Mouse (Mus musculus): ENCODE measurements around the gene Manba. TPM values are rescaled to one million over a fixed set of nuclear protein-coding genes. Genes with fewer than 3 reads are reported as not detected.

The Manba gene
- total RNA-seq, 2 experiments from 2014 or later, result 26.0 to 30.2 TPM

- DNase-seq (ENCODE audit: low spot score in 2 of 2), result no peak
These were observed 93.8 kb downstream of the Manba start for GRCm38 (mm10) chr3:135579179-135579578.

- no peak for DNase-seq (ENCODE audit: low spot score in 2 of 2)
These were observed 95.2 kb downstream of the Manba start for GRCm38 (mm10) chr3:135580439-135581275.

- DNase-seq (ENCODE audit: low spot score in 2 of 2), result no peak
These were observed 96.3 kb downstream of the Manba start for GRCm38 (mm10) chr3:135581606-135582117.

- no peak for DNase-seq (ENCODE audit: low spot score in 2 of 2)
These were observed 96.8 kb downstream of the Manba start for GRCm38 (mm10) chr3:135582246-135582645.

GRCm38 (mm10) chr3:135585482-135585881 lies 100.1 kb downstream of the Manba start:
- no peak for DNase-seq (ENCODE audit: low spot score in 2 of 2)

- no peak for DNase-seq (ENCODE audit: low spot score in 2 of 2)
These were observed 100.6 kb downstream of the Manba start for GRCm38 (mm10) chr3:135586060-135586459.

- DNase-seq (ENCODE audit: low spot score in 2 of 2), result no peak
These were observed 101.1 kb downstream of the Manba start for GRCm38 (mm10) chr3:135586471-135586880.

- no peak for DNase-seq (ENCODE audit: low spot score in 2 of 2)
These were observed 105.1 kb downstream of the Manba start for GRCm38 (mm10) chr3:135590471-135590870.

GRCm38 (mm10) chr3:135591376-135591775 lies 106.0 kb downstream of the Manba start:
- DNase-seq (ENCODE audit: low spot score in 2 of 2), result no peak

- DNase-seq (ENCODE audit: low spot score in 2 of 2), result no peak
These were observed 106.6 kb downstream of the Manba start for GRCm38 (mm10) chr3:135592011-135592410.

GRCm38 (mm10) chr3:135594238-135594917 lies 109.0 kb downstream of the Manba start:
- DNase-seq (ENCODE audit: low spot score in 2 of 2), result no peak

GRCm38 (mm10) chr3:135597014-135597413 lies 111.6 kb downstream of the Manba start:
- no peak for DNase-seq (ENCODE audit: low spot score in 2 of 2)

GRCm38 (mm10) chr3:135598355-135598754 lies 112.9 kb downstream of the Manba start:
- no peak for DNase-seq (ENCODE audit: low spot score in 2 of 2)

GRCm38 (mm10) chr3:135602731-135603130 lies 117.3 kb downstream of the Manba start:
- no peak for DNase-seq (ENCODE audit: low spot score in 2 of 2)

- no peak for DNase-seq (ENCODE audit: low spot score in 2 of 2)
These were observed 119.4 kb downstream of the Manba start for GRCm38 (mm10) chr3:135604626-135605417.

- DNase-seq (ENCODE audit: low spot score in 2 of 2), result no peak
These were observed 120.1 kb downstream of the Manba start for GRCm38 (mm10) chr3:135605474-135605873.

GRCm38 (mm10) chr3:135606592-135606991 lies 121.2 kb downstream of the Manba start:
- no peak for DNase-seq (ENCODE audit: low spot score in 2 of 2)

GRCm38 (mm10) chr3:135607021-135607420 lies 121.6 kb downstream of the Manba start:
- no peak for DNase-seq (ENCODE audit: low spot score in 2 of 2)

GRCm38 (mm10) chr3:135607660-135608473 lies 122.5 kb downstream of the Manba start:
- no peak for DNase-seq (ENCODE audit: low spot score in 2 of 2)

GRCm38 (mm10) chr3:135610221-135610620 lies 124.8 kb downstream of the Manba start:
- no peak for DNase-seq (ENCODE audit: low spot score in 2 of 2)

GRCm38 (mm10) chr3:135614376-135614775 lies 129.0 kb downstream of the Manba start:
- DNase-seq (ENCODE audit: low spot score in 2 of 2), result no peak
